Mouse (Mus musculus): ENCODE measurements around the gene Lrrc18. TPM values are rescaled to one million over a fixed set of nuclear protein-coding genes. Genes with fewer than 3 reads are reported as not detected.
A peak's percentile ranks its signal among the peaks of the same experiment; 100 is the strongest.

Gene Lrrc18
- not detected in 2 replicates for polyA plus RNA-seq (2011; ENCODE audit: insufficient read length, low read depth, missing spikeins)

GRCm38 (mm10) chr14:32991082-32991481 lies at the start of gene Lrrc18:
Gene Lrrc18, plus strand, starts transcription at chr14:32991382.
- H3K4me1 ChIP-seq (ENCODE audit: control insufficient read depth, insufficient read depth, low read length): 0 out of 2 replicates have a peak, but pooled peaks cover 3% of the 10 kb centered on the region
- no peak within 1 kb of the TSS for H3K27ac ChIP-seq (ENCODE audit: insufficient read depth, low read length)
- TF ChIP-seq POLR2A (IDR thresholded peaks at IDR 0.05; ENCODE audit: low read depth, low read length): no peak
- TF ChIP-seq CTCF (IDR thresholded peaks at IDR 0.05; ENCODE audit: borderline replicate concordance, insufficient read depth, low read length): no peak
- H3K4me3 ChIP-seq (ENCODE audit: insufficient read depth, low read length): no peak within 1 kb of the TSS

- Histone ChIP-seq H3K27ac (ENCODE audit: insufficient read depth, low read length) (no peak overlapping the region), H3K4me3 (ENCODE audit: insufficient read depth, low read length) (no peak overlapping the region), H3K4me1 (ENCODE audit: control insufficient read depth, insufficient read depth, low read length) (no peaks in the 10 kb centered on the region)
- TF ChIP-seq CTCF (IDR thresholded peaks at IDR 0.05; ENCODE audit: borderline replicate concordance, insufficient read depth, low read length): no peak
- no peak for TF ChIP-seq POLR2A (IDR thresholded peaks at IDR 0.05; ENCODE audit: low read depth, low read length)
These were observed 43.7 kb upstream of the Lrrc18 start for GRCm38 (mm10) chr14:32947512-32947911.

- no peaks in the 10 kb centered on the region for H3K4me1 ChIP-seq (ENCODE audit: control insufficient read depth, insufficient read depth, low read length)
- H3K4me3 ChIP-seq (ENCODE audit: insufficient read depth, low read length): no peak overlapping the region
- H3K27ac ChIP-seq (ENCODE audit: insufficient read depth, low read length): no peak overlapping the region
- TF ChIP-seq CTCF (IDR thresholded peaks at IDR 0.05; ENCODE audit: borderline replicate concordance, insufficient read depth, low read length): no peak
- no peak for TF ChIP-seq POLR2A (IDR thresholded peaks at IDR 0.05; ENCODE audit: low read depth, low read length)
These were observed 40.6 kb upstream of the Lrrc18 start for GRCm38 (mm10) chr14:32950312-32951301.

GRCm38 (mm10) chr14:32956486-32956885 lies 34.7 kb upstream of the Lrrc18 start:
- TF ChIP-seq POLR2A (IDR thresholded peaks at IDR 0.05; ENCODE audit: low read depth, low read length): no peak
- TF ChIP-seq CTCF (IDR thresholded peaks at IDR 0.05; ENCODE audit: borderline replicate concordance, insufficient read depth, low read length): no peak
- Histone ChIP-seq H3K27ac (ENCODE audit: insufficient read depth, low read length) (no peak overlapping the region), H3K4me1 (ENCODE audit: control insufficient read depth, insufficient read depth, low read length) (no peaks in the 10 kb centered on the region), H3K4me3 (ENCODE audit: insufficient read depth, low read length) (no peak overlapping the region)

GRCm38 (mm10) chr14:32958671-32959070 lies 32.5 kb upstream of the Lrrc18 start:
- TF ChIP-seq CTCF (IDR thresholded peaks at IDR 0.05; ENCODE audit: borderline replicate concordance, insufficient read depth, low read length) (no peak), POLR2A (IDR thresholded peaks at IDR 0.05; ENCODE audit: low read depth, low read length) (no peak)
- Histone ChIP-seq H3K4me1 (ENCODE audit: control insufficient read depth, insufficient read depth, low read length) (peaks cover 3% of the 10 kb centered on the region; the same call in 1 of the 2 replicates), H3K4me3 (ENCODE audit: insufficient read depth, low read length) (no peak overlapping the region), H3K27ac (ENCODE audit: insufficient read depth, low read length) (no peak overlapping the region)

GRCm38 (mm10) chr14:32960481-32960880 lies 30.7 kb upstream of the Lrrc18 start:
- TF ChIP-seq POLR2A (IDR thresholded peaks at IDR 0.05; ENCODE audit: low read depth, low read length) (no peak), CTCF (IDR thresholded peaks at IDR 0.05; ENCODE audit: borderline replicate concordance, insufficient read depth, low read length) (peak; percentile 13; the same call in 1 of the 2 replicates)
- Histone ChIP-seq H3K4me1 (ENCODE audit: control insufficient read depth, insufficient read depth, low read length) (peaks cover 7% of the 10 kb centered on the region), H3K4me3 (ENCODE audit: insufficient read depth, low read length) (no peak overlapping the region), H3K27ac (ENCODE audit: insufficient read depth, low read length) (no peak overlapping the region)

GRCm38 (mm10) chr14:32964742-32965141 lies 26.4 kb upstream of the Lrrc18 start:
- TF ChIP-seq POLR2A (IDR thresholded peaks at IDR 0.05; ENCODE audit: low read depth, low read length) (no peak), CTCF (IDR thresholded peaks at IDR 0.05; ENCODE audit: borderline replicate concordance, insufficient read depth, low read length) (no peak)
- Histone ChIP-seq H3K4me1 (ENCODE audit: control insufficient read depth, insufficient read depth, low read length) (peaks cover 7% of the 10 kb centered on the region), H3K4me3 (ENCODE audit: insufficient read depth, low read length) (no peak overlapping the region), H3K27ac (ENCODE audit: insufficient read depth, low read length) (no peak overlapping the region)

- no peak overlapping the region for H3K4me3 ChIP-seq (ENCODE audit: insufficient read depth, low read length)
These were observed 20.5 kb upstream of the Lrrc18 start for GRCm38 (mm10) chr14:32970700-32971099.

GRCm38 (mm10) chr14:32984176-32984738 lies 6.9 kb upstream of the Lrrc18 start:
- TF ChIP-seq POLR2A (IDR thresholded peaks at IDR 0.05; ENCODE audit: low read depth, low read length) (no peak), CTCF (IDR thresholded peaks at IDR 0.05; ENCODE audit: borderline replicate concordance, insufficient read depth, low read length) (no peak)
- no peak overlapping the region for H3K4me3 ChIP-seq (ENCODE audit: insufficient read depth, low read length)
- no peak overlapping the region; the same call in 1 of the 2 replicates for H3K27ac ChIP-seq (ENCODE audit: insufficient read depth, low read length)
- no peaks in the 10 kb centered on the region for H3K4me1 ChIP-seq (ENCODE audit: control insufficient read depth, insufficient read depth, low read length)

More at GRCm38 (mm10) chr14:32970700-32971099, 20.5 kb upstream of the Lrrc18 start:
- no peak for TF ChIP-seq CTCF (IDR thresholded peaks at IDR 0.05; ENCODE audit: borderline replicate concordance, insufficient read depth, low read length)
- no peak for TF ChIP-seq POLR2A (IDR thresholded peaks at IDR 0.05; ENCODE audit: low read depth, low read length)
- Histone ChIP-seq H3K4me1 (ENCODE audit: control insufficient read depth, insufficient read depth, low read length) (no peaks in the 10 kb centered on the region), H3K27ac (ENCODE audit: insufficient read depth, low read length) (no peak overlapping the region)

Measured in embryonic fibroblast, embryonic 13.5 days (primary cell).